Mouse (Mus musculus) forebrain, embryonic 16.5 days (tissue): ENCODE data around the gene Mkrn1. TPM values are rescaled to one million over a fixed set of nuclear protein-coding genes. Genes with fewer than 3 reads are reported as not detected.

Experiments used
- ATAC-seq: fragments of 200-750 bp; cut with Nextera tagmentation; 2 replicates; pipeline ENCODE4 v1.8.0; 2017; ENCODE audit warnings: mild to moderate bottlenecking, moderate library complexity
- H3K27ac ChIP-seq: fragments of 300-500 bp; sonication (generic); 2 replicates; pipeline ENCODE4 v1.5.1; 2014; ENCODE audit warnings: low read length, control low read depth
- H3K27me3 ChIP-seq: fragments of 300-500 bp; sonication (generic); replicated peaks from 2 replicates; pipeline ENCODE4 v1.6.1; 2014; ENCODE audit warnings: low read length; ENCODE audit not compliant: control insufficient read depth, insufficient read depth
- H3K36me3 ChIP-seq: fragments of 300-500 bp; sonication (generic); 2 replicates; pipeline ENCODE4 v1.6.1; 2014; ENCODE audit not compliant: control insufficient read depth, insufficient read depth
- H3K4me1 ChIP-seq: fragments of 300-500 bp; sonication (generic); replicated peaks from 2 replicates; pipeline ENCODE4 v1.6.1; 2014; ENCODE audit warnings: low read length; ENCODE audit not compliant: control insufficient read depth, insufficient read depth
- H3K4me2 ChIP-seq: fragments of 300-500 bp; sonication (generic); 2 replicates; pipeline ENCODE4 v1.6.1; 2014; ENCODE audit warnings: mild to moderate bottlenecking, low read length, control low read depth
- H3K4me3 ChIP-seq: fragments of 300-500 bp; sonication (generic); replicated peaks from 2 replicates; pipeline ENCODE4 v1.5.1; 2014; ENCODE audit warnings: mild to moderate bottlenecking, low read length, control low read depth
- H3K9ac ChIP-seq: fragments of 300-500 bp; sonication (generic); replicated peaks from 2 replicates; pipeline ENCODE4 v1.6.1; 2014; ENCODE audit warnings: low read depth, low read length, control low read depth
- H3K9me3 ChIP-seq: fragments of 300-500 bp; sonication (generic); 2 replicates; pipeline ENCODE4 v1.6.1; 2016; ENCODE audit warnings: low read length; ENCODE audit not compliant: control insufficient read depth
- WGBS: fragments of 180-500 bp; shearing (Covaris S2); extraction: QIAGEN DNeasy Blood & Tissue Kit; methylation state at CpG from one replicate; pipeline ENCODE4 v1.1.7; 2014; 5-methylcytosine and 5-hydroxymethylcytosine counted together
- polyA plus RNA-seq: library from polyadenylated mRNA; unstranded; fragments of >200 nt; fragmentation: Nextera tagmentation; extraction: Ambion mirVana; gene quantifications from 2 replicates; pipeline ENCODE4 v1.2.1, GENCODE M21; 2015

Gene Mkrn1
- polyA plus RNA-seq, 1 experiment from 2014 or later = 244 TPM

DNA sequence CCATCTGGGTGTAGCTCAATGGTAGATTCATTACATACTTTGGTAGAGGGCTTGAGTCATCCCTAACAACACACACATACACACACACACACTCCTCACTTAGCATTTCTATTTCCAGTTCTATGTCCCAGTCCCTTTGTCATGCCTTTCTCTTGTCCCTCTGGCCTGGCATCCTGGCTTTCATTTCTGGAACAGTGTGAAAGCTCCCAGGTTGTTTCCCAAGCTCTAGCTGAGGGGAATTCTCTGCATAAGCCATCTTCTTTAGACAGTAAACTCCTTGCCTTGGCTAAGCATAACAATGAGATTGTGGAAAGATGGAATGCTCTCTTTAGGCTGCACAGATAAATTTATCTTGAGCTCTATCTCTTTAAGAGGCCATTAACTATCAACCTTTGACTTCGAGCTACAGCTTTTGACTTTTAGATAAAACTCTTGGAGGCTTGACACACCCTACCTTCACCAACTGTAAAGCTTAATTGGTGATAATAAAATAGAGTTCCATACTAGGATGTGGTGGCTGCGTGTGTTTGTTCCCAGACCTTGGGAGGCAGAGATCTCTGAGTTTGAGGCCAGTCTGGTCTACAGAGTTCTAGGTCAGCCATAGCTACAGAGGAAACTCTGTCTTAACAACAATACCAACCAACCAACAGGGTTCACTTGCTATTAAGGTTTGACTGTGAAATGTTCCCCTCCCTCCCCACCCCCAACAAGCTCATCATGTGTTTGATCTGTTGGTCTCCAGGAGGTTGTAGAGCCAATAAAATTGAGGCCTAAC is 14.0 kb upstream of the Mkrn1 start:
- no peaks in the 10 kb centered on the region for H3K9me3 ChIP-seq
- no peak overlapping the region for H3K27ac ChIP-seq
- H3K9ac ChIP-seq = no peak overlapping the region
- no peak overlapping the region for H3K4me2 ChIP-seq
- no peaks in the 10 kb centered on the region for H3K27me3 ChIP-seq
- ATAC-seq = no peak
- H3K4me3 ChIP-seq = no peak overlapping the region
- WGBS = 90% methylated on average over 2 of the region's 2 CpGs
- H3K36me3 ChIP-seq = no peaks in the 10 kb centered on the region
- no peaks in the 10 kb centered on the region for H3K4me1 ChIP-seq

DNA sequence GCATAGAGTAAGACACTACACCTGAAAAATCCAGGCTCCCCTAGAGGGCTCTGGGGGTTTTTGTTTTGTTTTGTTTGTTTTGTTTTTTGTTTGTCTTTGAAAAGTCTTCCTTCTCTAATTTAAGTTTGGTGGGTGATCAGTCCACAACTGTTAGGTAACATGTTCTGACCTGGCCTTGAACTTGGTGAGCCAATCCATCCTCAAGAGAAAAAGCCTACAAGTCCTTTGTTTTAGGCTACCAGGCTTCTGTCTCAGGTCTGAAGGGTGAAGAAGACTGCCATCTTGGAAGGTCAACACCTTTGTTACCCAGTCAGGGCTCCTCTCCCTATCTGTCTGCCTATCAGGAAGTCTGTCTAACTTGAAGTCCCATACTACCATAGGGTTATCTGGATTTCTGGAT is 13.4 kb upstream of the Mkrn1 start:
- H3K9ac ChIP-seq = no peak overlapping the region
- no peak overlapping the region for H3K27ac ChIP-seq
- H3K4me1 ChIP-seq = no peaks in the 10 kb centered on the region
- no peak for ATAC-seq
- no peak overlapping the region for H3K4me2 ChIP-seq
- no peaks in the 10 kb centered on the region for H3K9me3 ChIP-seq
- H3K36me3 ChIP-seq = no peaks in the 10 kb centered on the region
- H3K4me3 ChIP-seq = no peak overlapping the region
- no peaks in the 10 kb centered on the region for H3K27me3 ChIP-seq

DNA sequence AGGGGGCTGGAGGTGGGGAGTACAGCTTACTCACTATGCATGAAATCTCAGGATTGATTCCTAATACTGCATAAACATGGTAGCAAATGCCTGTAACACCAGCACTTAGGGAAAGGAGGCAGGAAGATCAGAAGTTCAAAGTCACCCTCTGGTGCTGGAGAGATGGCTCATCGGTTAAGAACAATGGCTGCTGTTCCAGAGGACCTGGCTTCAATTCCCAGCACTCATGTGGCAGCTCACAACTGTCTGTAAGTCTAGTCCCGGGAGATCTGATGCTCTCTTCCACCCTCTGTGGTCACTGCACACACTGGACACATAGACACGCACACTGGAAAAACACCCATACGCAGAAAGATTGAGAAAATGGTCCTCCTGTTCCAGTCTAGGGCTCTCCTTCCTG is 12.9 kb upstream of the Mkrn1 start:
- no peak for ATAC-seq
- Histone ChIP-seq H3K27ac (no peak overlapping the region), H3K4me1 (no peaks in the 10 kb centered on the region), H3K36me3 (no peaks in the 10 kb centered on the region), H3K9me3 (no peaks in the 10 kb centered on the region), H3K4me3 (no peak overlapping the region), H3K4me2 (no peak overlapping the region), H3K9ac (no peak overlapping the region), H3K27me3 (no peaks in the 10 kb centered on the region)
- 90% methylated on average over 4 of the region's 4 CpGs for WGBS

DNA sequence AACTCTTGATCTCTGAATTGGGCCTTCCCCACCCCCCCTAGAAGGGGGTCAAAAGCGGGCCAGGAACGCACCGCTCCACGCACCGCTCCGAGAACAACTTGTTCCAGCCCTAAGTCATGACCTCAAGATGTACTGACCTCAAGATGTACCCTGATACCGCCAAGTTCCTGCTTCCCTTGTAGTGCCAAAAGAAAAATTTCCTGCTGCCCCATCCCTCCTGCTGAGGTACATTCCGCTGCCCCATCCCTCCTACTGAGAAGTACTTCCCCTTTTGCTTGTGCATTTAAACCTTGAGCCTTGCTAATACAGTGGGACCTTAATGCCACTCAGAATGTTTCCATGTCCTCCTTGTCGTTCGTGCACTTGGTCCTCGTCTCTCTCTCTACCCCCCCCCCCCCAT is 10.5 kb upstream of the Mkrn1 start:
- 79% methylated on average over 11 of the region's 11 CpGs for WGBS
- Histone ChIP-seq H3K9ac (no peak overlapping the region), H3K4me3 (no peak overlapping the region), H3K4me2 (no peak overlapping the region), H3K4me1 (no peaks in the 10 kb centered on the region), H3K27ac (no peak overlapping the region), H3K27me3 (no peaks in the 10 kb centered on the region), H3K36me3 (no peaks in the 10 kb centered on the region), H3K9me3 (no peaks in the 10 kb centered on the region)
- no peak for ATAC-seq

DNA sequence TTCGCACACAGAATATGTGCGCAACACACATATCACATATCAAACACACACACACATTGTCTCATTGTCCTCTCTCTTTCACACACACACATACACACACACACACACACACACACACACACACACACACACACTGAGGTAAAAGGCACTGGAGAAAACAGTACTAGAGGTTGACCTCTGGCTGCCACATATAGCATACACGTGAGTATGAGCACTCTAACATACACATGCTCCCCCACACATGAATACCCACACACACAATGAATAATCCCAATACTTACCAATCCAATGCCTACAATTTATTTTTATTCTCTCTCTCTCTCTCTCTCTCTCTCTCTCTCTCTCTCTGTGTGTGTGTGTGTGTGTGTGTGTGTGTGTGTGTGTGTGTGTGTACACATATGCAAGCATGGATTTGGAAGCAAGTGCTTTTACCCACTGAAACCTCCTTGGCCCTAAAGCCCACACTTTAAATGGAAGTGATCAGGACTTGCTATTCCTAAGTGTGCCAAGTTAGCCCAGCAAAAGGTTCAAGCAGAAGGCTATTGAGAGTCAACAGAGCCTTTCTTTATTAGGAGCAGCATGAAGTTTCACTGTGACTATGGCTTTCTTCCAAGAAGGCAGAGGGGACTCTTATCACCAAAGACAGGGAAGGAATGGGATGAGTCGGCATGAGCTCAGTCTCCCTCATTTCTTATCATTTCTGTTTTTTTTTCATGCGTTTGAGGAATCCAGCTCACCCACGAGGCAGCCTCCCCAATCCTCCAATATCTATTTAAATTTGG is 8.9 kb upstream of the Mkrn1 start:
- Histone ChIP-seq H3K36me3 (no peaks in the 10 kb centered on the region), H3K4me2 (no peak overlapping the region), H3K9ac (no peak overlapping the region), H3K27me3 (no peaks in the 10 kb centered on the region), H3K4me3 (no peak overlapping the region), H3K9me3 (no peaks in the 10 kb centered on the region), H3K27ac (no peak overlapping the region), H3K4me1 (no peaks in the 10 kb centered on the region)
- no peak for ATAC-seq
- 81% methylated on average over 6 of the region's 6 CpGs for WGBS

DNA sequence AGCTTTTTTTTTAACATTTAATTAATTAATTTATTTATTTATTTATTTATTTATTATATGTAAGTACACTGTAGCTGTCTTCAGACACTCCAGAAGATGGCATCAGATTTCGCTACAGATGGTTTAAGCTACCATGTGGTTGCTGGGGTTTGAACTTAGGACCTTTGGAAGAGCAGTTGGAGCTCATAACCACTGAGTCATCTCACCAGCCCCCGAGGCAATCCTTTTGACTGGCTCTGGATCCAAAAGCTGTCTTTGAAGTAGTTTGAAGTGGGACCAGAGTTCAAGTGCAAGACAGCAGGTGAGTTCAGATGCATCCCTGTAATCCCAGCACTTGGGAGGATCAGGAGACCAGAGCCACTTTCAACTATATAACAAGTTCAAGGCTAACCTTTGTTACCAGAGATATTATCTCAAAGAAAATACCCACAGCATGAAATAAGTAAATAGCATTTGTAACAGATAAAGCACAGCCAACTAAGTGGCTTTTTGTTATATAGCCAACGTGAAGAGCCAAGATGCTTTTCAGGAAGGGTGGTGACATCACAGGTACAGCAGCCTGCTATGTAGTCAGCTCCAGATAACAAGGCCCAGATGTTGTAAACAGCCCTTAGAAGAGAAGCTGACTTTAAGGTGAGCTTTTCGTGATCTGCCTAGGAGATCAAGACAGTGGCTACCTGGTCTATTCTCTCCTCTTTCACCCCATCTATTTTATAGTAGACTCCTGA is 7.2 kb upstream of the Mkrn1 start:
- H3K9me3 ChIP-seq = no peaks in the 10 kb centered on the region
- H3K27me3 ChIP-seq = no peaks in the 10 kb centered on the region
- H3K9ac ChIP-seq = no peak overlapping the region
- no peaks in the 10 kb centered on the region for H3K36me3 ChIP-seq
- no peak for ATAC-seq
- WGBS = 82% methylated on average over 4 of the region's 4 CpGs
- no peak overlapping the region for H3K27ac ChIP-seq
- H3K4me2 ChIP-seq = no peak overlapping the region
- no peak overlapping the region for H3K4me3 ChIP-seq
- no peaks in the 10 kb centered on the region for H3K4me1 ChIP-seq

DNA sequence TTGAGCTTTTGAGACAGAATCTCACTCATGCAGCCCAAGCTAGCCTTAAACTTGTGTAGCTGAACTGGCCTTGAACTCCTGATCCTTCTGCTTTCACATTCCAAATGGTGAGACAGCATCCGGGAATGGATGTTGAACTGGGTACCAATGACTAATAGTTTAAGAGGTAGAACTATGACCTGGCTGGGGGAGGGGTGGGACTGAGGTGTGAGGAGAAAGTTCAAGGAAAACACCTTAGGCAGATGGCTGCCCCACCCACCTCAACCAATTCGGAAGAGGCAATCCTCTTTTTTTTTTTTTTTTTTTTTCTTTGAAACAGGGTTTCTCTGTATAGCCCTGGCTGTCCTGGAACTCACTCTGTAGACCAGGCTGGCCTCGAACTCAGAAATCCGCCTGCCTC is 6.5 kb upstream of the Mkrn1 start:
- no peaks in the 10 kb centered on the region for H3K36me3 ChIP-seq
- H3K9ac ChIP-seq = no peak overlapping the region
- H3K27me3 ChIP-seq = no peaks in the 10 kb centered on the region
- H3K4me1 ChIP-seq = no peaks in the 10 kb centered on the region
- no peaks in the 10 kb centered on the region for H3K9me3 ChIP-seq
- H3K4me3 ChIP-seq = no peak overlapping the region
- 90% methylated on average over 4 of the region's 4 CpGs for WGBS
- no peak overlapping the region for H3K27ac ChIP-seq
- H3K4me2 ChIP-seq = no peak overlapping the region
- ATAC-seq = no peak

DNA sequence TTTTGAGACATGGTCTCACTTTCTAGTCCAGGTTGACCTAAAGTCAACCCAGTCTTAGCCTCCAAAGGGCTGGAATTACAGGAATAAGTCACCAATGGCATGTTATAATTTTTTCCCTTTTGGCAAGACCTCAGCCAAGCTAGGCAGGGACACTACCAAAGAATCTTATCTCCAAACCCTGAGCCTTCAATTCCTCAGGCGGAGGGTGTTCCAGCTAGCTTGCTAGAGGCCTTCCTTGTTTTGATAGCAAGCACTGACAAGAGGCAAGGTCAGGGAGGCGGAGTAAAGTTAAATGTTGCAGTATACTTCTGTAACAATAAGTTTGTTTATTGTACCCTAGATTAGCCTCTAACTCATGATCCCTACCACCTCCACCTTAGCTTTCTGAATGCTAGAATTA is 4.9 kb upstream of the Mkrn1 start:
- ATAC-seq = no peak

DNA sequence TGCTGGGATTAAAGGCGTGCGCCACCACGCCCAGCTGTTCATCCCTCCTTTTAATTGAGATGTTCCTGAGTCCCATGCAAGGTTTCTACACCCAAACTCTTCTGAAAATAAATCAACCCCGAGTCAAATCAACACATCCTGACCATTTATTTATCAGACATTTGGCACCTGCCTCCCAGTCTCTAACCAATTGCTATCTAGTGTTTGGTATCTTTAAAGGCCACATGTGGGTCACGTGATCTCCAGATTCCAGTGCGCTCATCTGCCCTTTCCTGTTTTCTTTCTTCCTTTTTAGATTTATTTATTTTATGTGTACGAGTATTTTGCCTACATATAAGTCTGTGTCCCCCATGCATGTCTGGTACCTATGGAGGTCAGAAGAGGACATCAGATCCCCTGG is 3.4 kb upstream of the Mkrn1 start:
- Histone ChIP-seq H3K4me1 (no peaks in the 10 kb centered on the region; the same call in 1 of the 2 replicates), H3K36me3 (no peaks in the 10 kb centered on the region), H3K9ac (no peak overlapping the region), H3K9me3 (no peaks in the 10 kb centered on the region), H3K4me2 (no peak overlapping the region), H3K4me3 (no peak overlapping the region), H3K27ac (no peak overlapping the region), H3K27me3 (no peaks in the 10 kb centered on the region)
- 93% methylated on average over 7 of the region's 7 CpGs for WGBS
- no peak for ATAC-seq

More for the DNA sequence above, 4.9 kb upstream of the Mkrn1 start:
- Histone ChIP-seq H3K36me3 (no peaks in the 10 kb centered on the region), H3K27me3 (no peaks in the 10 kb centered on the region), H3K9ac (no peak overlapping the region), H3K4me2 (no peak overlapping the region), H3K27ac (no peak overlapping the region), H3K9me3 (no peaks in the 10 kb centered on the region), H3K4me1 (no peaks in the 10 kb centered on the region), H3K4me3 (no peak overlapping the region)
- WGBS = 89% methylated on average over 2 of the region's 2 CpGs
